Mouse (Mus musculus): ENCODE results near the gene Dagla.

GRCm38 (mm10) chr19:10267953-10268352 is 36.7 kb downstream of the Dagla start:
- no peak for TF ChIP-seq CTCF (IDR thresholded peaks at IDR 0.05; ENCODE audit: control insufficient read depth, insufficient read depth, insufficient replicate concordance, low read depth, low read length)
- no peak for TF ChIP-seq POLR2A (IDR thresholded peaks at IDR 0.05; ENCODE audit: control insufficient read depth, low read depth, low read length)

Data from testis, adult 2 months (tissue).